Mouse (Mus musculus): ENCODE results near the gene Nynrin. TPM values are rescaled to one million over a fixed set of nuclear protein-coding genes. Genes with fewer than 3 reads are reported as not detected.

Nynrin gene
- polyA plus RNA-seq, 1 experiment = 36.6 TPM

GRCm38 (mm10) chr14:55825216-55826051 lies 28.4 kb upstream of the Nynrin start:
- no peaks in the 10 kb centered on the region for H3K4me1 ChIP-seq (ENCODE audit: control insufficient read depth, insufficient read depth, low read length)
- peak overlapping the region; percentile 93 for H3K27ac ChIP-seq (ENCODE audit: insufficient read depth, low read length)
- H3K4me3 ChIP-seq (ENCODE audit: insufficient read depth, low read length) = peak overlapping the region; percentile 77
- TF ChIP-seq POLR2A (IDR thresholded peaks at IDR 0.05; ENCODE audit: low read depth, low read length) (no peak), CTCF (IDR thresholded peaks at IDR 0.05; ENCODE audit: borderline replicate concordance, insufficient read depth, low read length) (no peak)

- Histone ChIP-seq H3K4me1 (ENCODE audit: control insufficient read depth, insufficient read depth, low read length) (no peaks in the 10 kb centered on the region), H3K27ac (ENCODE audit: insufficient read depth, low read length) (peak overlapping the region; percentile 66), H3K4me3 (ENCODE audit: insufficient read depth, low read length) (peak overlapping the region; percentile 59)
- no peak for TF ChIP-seq POLR2A (IDR thresholded peaks at IDR 0.05; ENCODE audit: low read depth, low read length)
- no peak for TF ChIP-seq CTCF (IDR thresholded peaks at IDR 0.05; ENCODE audit: borderline replicate concordance, insufficient read depth, low read length)
Observed at GRCm38 (mm10) chr14:55826142-55826541, 27.7 kb upstream of the Nynrin start.

DNA sequence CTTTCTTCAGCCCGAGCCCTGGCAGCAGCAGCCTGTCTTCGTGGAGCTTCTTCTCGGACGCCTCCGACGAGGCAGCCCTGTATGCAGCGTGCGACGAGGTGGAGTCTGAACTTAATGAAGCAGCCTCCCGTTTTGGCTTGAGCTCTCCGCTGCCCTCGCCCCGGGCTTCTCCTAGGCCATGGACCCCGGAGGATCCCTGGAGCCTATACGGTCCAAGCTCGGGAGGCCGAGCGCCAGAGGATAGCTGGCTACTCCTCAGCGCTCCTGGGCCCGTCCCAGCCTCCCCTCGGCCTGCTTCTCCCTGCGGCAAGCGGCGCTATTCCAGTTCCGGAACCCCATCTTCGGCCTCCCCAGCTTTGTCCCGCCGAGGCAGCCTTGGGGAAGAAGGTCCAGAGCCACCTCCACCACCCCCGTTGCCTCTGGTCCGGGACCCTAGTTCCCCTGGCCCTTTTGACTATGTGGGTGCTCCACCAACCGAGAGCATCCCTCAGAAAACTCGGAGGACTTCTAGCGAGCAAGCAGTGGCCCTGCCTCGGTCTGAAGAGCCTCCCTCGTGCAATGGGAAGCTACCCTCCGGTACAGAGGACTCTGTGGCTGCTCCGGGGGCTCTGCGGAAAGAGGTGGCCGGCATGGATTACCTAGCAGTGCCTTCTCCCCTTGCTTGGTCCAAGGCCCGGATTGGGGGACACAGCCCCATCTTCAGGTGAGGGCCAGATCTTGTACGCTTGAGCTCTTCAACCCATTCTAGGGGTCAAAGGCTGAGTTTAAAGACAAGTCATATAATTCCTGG lies 27.1 kb upstream of the Nynrin start:
- TF ChIP-seq POLR2A (IDR thresholded peaks at IDR 0.05; ENCODE audit: low read depth, low read length) (no peak), CTCF (IDR thresholded peaks at IDR 0.05; ENCODE audit: borderline replicate concordance, insufficient read depth, low read length) (no peak)
- peak overlapping the region; percentile 15; the same call in 1 of the 2 replicates for H3K27ac ChIP-seq (ENCODE audit: insufficient read depth, low read length)
- H3K4me1 ChIP-seq (ENCODE audit: control insufficient read depth, insufficient read depth, low read length) = no peaks in the 10 kb centered on the region
- H3K4me3 ChIP-seq (ENCODE audit: insufficient read depth, low read length) = peak overlapping the region; percentile 59

- Histone ChIP-seq H3K4me3 (ENCODE audit: insufficient read depth, low read length) (no peak overlapping the region), H3K4me1 (ENCODE audit: control insufficient read depth, insufficient read depth, low read length) (no peaks in the 10 kb centered on the region), H3K27ac (ENCODE audit: insufficient read depth, low read length) (no peak overlapping the region)
Observed at GRCm38 (mm10) chr14:55828716-55829263, 25.0 kb upstream of the Nynrin start.

GRCm38 (mm10) chr14:55829854-55830253 lies 24.0 kb upstream of the Nynrin start:
- H3K4me3 ChIP-seq (ENCODE audit: insufficient read depth, low read length) = no peak overlapping the region
- TF ChIP-seq POLR2A (IDR thresholded peaks at IDR 0.05; ENCODE audit: low read depth, low read length) (no peak), CTCF (IDR thresholded peaks at IDR 0.05; ENCODE audit: borderline replicate concordance, insufficient read depth, low read length) (no peak)
- no peaks in the 10 kb centered on the region for H3K4me1 ChIP-seq (ENCODE audit: control insufficient read depth, insufficient read depth, low read length)
- H3K27ac ChIP-seq (ENCODE audit: insufficient read depth, low read length) = no peak overlapping the region

More at GRCm38 (mm10) chr14:55828716-55829263, 25.0 kb upstream of the Nynrin start:
- no peak for TF ChIP-seq CTCF (IDR thresholded peaks at IDR 0.05; ENCODE audit: borderline replicate concordance, insufficient read depth, low read length)
- TF ChIP-seq POLR2A (IDR thresholded peaks at IDR 0.05; ENCODE audit: low read depth, low read length) = no peak

DNA sequence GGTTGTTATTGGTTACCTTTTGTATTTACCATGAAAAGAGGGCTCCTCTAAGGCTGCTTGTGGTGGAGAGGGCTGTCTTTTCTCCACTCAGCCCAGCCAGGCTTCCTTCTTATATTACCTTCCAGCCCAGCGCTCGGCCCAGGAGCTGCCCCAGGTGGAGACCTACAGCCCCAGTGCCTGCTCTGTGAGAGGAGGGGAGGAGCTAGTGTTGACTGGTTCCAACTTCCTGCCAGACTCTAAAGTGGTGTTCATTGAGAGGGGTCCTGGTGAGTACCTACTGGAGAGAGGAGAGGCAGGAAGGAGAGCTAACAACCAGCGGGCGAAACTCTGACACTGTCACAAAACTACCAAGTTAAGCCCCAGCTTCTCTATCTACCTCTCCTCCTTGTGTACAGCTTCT lies 23.5 kb upstream of the Nynrin start:
- no peak overlapping the region for H3K27ac ChIP-seq (ENCODE audit: insufficient read depth, low read length)
- TF ChIP-seq POLR2A (IDR thresholded peaks at IDR 0.05; ENCODE audit: low read depth, low read length) = no peak
- TF ChIP-seq CTCF (IDR thresholded peaks at IDR 0.05; ENCODE audit: borderline replicate concordance, insufficient read depth, low read length) = no peak
- no peak overlapping the region for H3K4me3 ChIP-seq (ENCODE audit: insufficient read depth, low read length)
- no peaks in the 10 kb centered on the region for H3K4me1 ChIP-seq (ENCODE audit: control insufficient read depth, insufficient read depth, low read length)

GRCm38 (mm10) chr14:55833126-55833525 lies 20.7 kb upstream of the Nynrin start:
- H3K4me3 ChIP-seq (ENCODE audit: insufficient read depth, low read length) = no peak overlapping the region
- no peaks in the 10 kb centered on the region for H3K4me1 ChIP-seq (ENCODE audit: control insufficient read depth, insufficient read depth, low read length)
- no peak overlapping the region for H3K27ac ChIP-seq (ENCODE audit: insufficient read depth, low read length)
- no peak; the same call in 1 of the 2 replicates for TF ChIP-seq POLR2A (IDR thresholded peaks at IDR 0.05; ENCODE audit: low read depth, low read length)
- no peak for TF ChIP-seq CTCF (IDR thresholded peaks at IDR 0.05; ENCODE audit: borderline replicate concordance, insufficient read depth, low read length)

DNA sequence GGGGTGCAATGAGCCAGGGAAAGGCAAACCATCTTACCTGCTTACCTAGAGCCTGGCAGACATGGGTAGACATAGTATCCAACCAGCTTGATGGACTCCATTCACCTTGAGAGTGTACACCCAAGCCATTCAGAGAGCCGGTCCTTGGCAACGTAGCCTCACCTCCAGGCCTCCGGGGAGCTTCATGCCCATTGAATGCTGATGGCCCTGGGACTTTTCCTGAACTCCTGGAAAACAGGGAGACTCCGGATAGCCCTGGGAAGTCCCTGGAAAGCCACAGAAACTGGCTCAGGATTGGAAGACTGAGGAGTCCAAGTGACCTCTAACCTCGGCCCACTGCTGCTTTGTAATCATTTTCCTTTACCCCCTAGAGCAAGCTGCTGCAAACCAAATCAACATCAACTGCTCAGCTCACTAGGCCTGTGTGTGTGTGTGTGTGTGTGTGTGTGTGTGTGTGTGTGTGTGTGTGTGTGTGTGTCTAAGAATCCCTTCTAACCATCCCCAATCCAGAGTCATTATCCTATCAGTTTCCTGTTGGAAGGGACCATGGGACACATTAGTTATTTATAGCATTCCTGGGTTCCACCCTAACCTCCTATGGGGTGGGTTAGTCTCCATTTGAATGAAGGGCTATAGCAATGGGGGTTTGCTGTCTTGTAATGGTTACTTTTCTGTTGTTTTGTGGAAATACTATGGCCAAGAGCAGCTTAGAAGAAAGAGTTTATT lies 18.8 kb upstream of the Nynrin start:
- Histone ChIP-seq H3K4me3 (ENCODE audit: insufficient read depth, low read length) (no peak overlapping the region), H3K4me1 (ENCODE audit: control insufficient read depth, insufficient read depth, low read length) (no peaks in the 10 kb centered on the region), H3K27ac (ENCODE audit: insufficient read depth, low read length) (no peak overlapping the region)
- peak; percentile 18 for TF ChIP-seq POLR2A (IDR thresholded peaks at IDR 0.05; ENCODE audit: low read depth, low read length)
- TF ChIP-seq CTCF (IDR thresholded peaks at IDR 0.05; ENCODE audit: borderline replicate concordance, insufficient read depth, low read length) = no peak

DNA sequence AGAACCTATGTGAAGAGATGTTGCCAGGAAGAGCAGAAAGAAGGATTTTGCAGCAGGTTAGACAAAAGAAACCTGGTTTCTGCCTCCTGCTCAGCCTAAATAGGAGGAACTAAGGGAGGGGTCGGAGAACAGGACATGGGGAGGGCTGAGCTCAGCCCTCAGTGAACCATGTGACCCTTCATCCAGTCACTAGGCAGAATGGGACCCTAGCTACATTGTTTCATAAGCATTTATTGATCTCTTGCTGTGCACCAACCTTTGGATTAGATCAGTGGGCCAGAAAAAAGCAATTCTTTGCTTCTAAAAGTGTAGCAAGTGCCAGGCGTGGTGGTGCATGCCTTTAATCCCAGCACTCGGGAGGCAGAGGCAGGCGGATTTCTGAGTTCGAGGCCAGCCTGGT lies 15.5 kb upstream of the Nynrin start:
- H3K4me3 ChIP-seq (ENCODE audit: insufficient read depth, low read length) = no peak overlapping the region
- H3K4me1 ChIP-seq (ENCODE audit: control insufficient read depth, insufficient read depth, low read length) = no peaks in the 10 kb centered on the region
- no peak for TF ChIP-seq CTCF (IDR thresholded peaks at IDR 0.05; ENCODE audit: borderline replicate concordance, insufficient read depth, low read length)
- TF ChIP-seq POLR2A (IDR thresholded peaks at IDR 0.05; ENCODE audit: low read depth, low read length) = no peak
- no peak overlapping the region for H3K27ac ChIP-seq (ENCODE audit: insufficient read depth, low read length)

Data from embryonic fibroblast, embryonic 13.5 days (primary cell).